Mouse (Mus musculus) naive thymus-derived CD4-positive, alpha-beta T cell, adult 2 months (primary cell): ENCODE measurements around the gene Nfia.

Source experiments
- DNase-seq: peaks from one replicate; pipeline ENCODE4 v3.0.0-alpha.2; 2011; ENCODE audit warnings: low read depth

Nfia gene

DNA sequence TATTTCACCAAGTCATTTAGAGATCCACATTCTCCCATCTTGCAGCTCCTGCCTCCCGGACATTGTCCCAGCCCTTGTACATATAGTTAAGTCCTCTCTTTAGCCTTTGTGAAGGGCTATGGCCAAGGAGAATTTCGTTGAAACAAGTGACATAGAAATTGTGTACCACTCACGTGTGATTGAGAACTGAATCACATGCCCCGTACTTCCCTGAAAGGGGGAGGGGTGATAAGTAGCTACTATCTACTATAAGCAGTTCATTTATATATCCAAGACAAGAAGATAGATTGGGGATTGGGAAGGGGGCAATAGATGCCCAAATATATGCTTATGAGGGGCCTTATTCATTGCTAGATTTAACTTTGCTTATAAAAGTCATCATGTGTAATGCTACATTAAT lies 5.5 kb upstream of the Nfia start:
- no peak for DNase-seq

DNA sequence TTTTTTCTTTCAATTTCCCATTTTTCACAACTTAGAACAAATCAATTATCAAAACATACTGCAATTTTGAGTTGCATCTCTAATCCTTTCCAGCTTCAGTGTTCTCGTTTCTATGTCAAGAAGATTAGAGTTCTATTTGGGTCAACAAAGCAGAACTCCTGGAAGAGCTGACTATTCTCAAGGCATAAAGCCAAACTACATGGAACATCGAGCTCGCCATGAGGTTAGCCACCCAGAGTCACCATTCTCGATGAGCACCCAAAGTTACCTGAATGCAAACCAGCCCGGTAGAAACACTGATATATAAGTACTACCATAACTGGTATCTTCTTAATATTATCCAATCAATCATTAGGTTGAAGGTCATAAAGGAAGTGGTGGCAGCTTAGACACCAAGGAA lies 5.0 kb upstream of the Nfia start:
- no peak for DNase-seq

DNA sequence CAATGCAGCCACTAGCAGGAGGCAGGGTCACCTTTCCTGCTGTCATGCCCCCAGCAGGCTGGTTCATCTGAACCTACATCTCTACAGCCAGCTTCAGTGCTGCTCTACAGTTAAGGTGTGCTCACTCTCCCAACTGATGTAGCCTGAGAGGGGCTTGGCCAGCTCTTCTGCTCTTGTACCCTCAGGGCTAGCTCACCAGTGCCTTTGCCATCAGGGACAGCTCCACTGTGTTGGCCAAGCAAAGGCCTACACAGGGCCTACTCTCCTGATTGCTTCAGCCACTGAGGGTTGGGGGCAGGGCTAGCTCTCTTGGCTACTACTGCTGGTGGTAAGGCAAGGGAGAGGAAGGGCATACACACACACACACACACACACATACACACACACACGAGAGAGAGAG lies 2.7 kb upstream of the Nfia start:
- no peak for DNase-seq

DNA sequence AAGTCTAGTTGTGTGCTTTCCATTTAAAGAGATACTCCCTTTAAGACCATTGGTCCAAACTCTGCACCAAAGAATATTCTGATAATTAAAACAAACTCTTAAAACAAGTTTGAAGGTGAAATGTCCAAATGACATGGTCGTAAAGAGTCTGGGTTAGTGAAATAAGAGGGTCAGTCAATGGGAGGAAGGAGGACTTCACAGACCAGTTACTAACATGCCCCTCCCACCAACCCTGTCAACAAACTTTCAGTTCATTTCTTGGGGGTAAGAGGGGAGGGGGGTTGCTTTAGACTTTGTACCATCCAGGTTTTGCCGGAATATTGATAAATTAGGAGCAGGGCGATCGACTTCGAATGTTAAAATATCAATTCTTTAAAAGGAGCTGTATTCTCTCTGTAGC lies 1.1 kb upstream of the Nfia start:
- DNase-seq = no peak

DNA sequence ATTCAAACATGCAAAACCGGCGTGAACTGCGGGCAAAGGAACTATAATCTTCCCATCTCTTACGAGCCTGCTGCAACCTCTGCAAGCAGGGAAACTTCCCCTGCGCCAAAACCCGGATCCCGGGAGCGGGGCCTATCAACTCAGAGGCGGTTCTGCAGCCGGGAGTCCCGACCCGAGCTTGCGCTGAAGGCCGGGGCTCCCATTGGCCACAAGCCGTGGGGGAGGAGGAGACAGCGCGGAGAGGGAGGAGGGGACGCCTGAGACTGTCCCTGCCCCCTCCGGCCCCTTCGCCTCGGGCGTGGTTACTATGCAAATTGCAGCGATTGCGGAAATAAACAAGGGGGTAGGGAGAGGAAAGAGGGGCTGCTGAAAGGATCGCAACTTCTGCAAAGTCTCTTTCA lies 450 bp upstream of the Nfia start:
- DNase-seq = peak; percentile 95

DNA sequence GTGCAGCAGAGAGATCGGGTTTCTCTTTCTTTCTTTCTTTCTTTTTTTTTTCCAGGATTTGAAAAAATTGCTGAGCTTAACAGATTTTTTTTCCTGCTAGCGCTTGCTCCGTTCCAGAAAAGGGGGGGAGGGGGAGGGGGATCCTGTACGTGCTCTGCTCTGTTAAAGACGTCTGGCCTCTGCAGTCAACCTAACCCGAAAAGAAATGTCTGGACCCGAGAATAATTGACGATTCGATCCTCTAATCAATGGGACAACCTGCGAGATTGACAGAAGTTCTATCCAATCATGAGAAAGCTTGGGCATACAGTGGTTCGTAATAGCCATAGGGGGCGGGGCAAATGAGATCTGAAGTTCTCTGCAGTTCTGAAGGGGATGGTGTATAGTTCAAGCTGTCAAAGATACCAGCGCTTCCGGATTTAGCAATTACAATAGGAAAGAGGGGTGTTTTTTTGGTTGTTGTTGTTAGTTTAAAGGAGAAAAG lies 618 bp downstream of the Nfia start:
- peak; percentile 99 for DNase-seq

DNA sequence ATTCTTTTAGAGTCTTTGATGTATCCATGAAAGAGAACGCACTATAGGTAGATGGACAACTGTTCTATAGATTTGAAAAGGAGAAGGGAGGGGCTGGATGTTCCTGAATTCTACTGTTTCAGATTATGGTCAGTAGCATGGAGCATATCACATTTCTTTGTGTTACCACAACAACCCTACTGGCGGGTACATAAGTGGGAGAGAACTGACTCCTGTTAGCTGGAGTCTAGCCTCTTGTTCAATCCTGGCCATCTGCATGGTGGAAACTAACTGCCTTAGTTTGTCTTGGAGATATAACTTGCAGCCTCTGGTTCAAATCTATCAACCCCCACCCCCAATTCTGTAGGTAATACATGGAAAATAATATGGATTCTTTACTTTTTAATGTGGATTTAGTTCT lies 1.3 kb downstream of the Nfia start:
- DNase-seq = no peak

DNA sequence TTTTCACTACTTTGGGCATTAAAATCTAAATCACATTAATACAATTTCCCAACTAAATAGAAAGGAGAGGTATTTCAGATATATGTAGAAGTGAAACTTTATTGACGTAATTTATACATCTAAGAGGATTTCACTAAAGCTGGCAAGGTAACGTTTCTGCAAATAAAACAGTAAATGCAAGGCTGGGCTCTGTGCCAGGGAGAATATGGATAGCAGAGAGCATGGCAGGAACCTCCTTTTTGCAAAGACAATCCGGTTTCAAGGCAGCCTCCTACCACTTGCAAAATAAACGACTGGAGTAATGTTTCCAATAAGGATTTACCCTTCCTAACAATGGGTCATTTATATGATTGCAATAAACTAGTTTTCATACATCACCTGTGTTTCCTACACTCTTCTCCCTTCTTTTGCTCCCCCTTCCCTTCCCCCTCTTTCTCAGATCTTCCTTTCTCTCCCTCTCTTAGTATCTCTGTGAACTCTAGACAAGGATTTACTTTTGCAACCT lies 2.0 kb downstream of the Nfia start:
- DNase-seq = no peak

DNA sequence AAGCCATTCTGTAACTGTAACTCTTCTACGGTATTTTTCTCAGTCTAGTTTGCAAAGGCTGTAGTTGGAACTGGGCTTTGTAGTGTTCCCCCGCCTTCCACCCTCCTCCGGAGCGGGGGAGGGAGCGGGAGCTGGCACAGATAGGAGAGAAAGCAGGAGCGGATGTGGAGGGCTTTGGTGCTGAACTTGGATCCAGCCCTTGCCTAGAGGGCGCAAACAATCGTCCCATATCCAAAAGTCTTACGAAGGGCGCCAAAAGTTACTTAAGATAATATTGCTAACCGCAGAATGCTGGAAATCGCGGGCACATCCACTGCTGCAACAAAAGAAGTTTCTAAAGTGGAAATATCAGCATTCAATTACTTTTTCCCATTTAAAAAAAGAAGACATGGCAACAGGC lies 2.5 kb downstream of the Nfia start:
- DNase-seq = peak; percentile 46

DNA sequence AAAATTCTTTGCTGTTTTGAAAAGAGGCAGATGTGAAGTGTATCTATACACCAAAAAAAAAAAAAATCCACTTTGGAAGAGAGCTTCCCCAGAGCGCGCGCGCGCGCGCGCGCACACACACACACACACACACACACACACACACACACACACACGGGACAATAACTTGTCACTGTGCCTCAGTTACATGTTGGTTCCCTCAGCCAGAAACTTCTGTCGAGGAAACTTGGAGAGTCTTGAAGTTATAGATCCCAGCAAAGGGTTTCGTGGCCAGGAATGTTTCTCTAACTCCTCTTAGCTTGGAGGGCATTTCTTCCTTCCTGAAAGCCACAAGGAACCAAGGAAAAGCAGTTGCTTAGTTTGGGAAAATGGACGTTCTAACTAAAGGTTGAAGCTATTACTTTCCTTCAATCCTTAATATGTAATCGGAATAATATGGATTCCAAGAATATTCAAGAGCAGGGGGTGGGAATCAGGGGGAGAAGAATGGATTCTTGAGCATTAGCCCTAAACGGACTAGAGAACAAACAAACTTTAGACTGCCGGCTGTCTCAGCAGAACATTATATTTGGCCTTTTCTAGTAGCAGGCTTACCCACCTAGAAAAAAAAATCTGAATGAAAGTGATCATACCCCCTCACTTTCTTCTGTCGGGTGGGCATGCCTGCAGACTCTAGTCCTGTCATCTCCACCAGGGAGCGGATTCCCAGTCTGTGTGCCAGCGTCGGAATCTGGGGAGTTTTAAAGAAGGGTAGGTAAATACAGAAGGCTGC lies 3.1 kb downstream of the Nfia start:
- DNase-seq = no peak

DNA sequence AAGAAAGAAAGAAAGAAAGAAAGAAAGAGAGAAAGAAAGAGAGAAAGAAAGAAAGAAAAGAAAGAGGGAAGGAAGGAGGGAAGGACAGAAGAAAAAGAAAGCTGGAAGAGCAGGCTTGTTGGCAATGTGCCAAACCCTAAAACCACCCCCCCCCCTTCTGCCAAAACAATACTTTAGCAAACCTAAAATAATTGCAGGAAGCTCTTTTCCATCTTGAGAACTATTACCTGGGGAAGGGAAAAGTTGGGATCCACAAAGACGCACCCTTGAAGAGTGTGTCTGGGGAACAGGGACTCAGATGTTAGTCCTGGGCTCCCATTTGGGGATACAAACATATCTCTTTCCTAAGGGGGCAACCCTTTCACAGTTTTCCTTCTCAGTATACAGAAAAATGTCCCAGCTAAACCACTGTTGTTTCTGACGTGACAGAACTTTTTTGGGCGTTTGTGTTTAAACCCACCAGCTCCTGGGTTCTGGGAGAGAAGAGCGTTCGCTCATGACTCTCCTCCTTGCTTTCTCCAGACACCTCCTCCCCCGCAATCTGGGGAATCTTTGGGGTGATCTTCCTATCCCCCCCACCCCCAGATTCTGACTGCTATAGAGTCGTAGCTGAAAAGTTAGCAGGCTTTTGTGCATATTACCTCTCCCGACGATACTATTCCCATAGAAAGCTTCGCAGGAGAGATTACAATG lies 4.0 kb downstream of the Nfia start:
- DNase-seq = peak; percentile 35

DNA sequence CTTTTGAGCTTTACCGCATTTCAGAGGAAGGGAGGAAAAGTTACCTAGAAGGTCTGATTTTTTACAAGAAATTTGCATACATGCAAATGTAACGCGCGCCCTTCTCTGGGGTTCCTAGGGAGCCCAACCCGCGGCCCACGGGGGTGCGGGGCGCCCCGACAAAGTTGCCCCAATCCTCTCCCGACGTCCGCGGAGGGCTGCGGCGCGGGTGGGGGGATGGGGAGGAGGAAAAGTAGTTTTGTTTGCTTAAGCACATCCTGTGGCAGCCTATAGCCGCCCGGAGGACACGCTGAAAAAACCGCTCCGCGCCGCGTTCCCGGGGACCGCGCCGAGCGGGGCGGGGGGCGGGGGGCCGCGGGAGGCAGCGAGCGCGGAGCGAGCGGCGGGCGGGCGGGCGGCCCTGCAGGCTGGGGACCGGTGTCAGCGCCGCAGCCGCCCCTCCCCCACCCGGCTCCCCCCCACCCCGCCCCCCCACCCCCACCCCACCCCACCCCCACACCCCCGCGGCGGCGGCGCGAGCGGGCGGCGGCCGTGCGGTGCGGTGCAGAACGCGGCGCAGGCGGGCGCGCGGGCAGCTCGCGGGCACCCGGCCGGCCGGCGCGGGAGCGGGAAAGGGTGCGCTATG lies 4.7 kb downstream of the Nfia start:
- DNase-seq = peak; percentile 50

DNA sequence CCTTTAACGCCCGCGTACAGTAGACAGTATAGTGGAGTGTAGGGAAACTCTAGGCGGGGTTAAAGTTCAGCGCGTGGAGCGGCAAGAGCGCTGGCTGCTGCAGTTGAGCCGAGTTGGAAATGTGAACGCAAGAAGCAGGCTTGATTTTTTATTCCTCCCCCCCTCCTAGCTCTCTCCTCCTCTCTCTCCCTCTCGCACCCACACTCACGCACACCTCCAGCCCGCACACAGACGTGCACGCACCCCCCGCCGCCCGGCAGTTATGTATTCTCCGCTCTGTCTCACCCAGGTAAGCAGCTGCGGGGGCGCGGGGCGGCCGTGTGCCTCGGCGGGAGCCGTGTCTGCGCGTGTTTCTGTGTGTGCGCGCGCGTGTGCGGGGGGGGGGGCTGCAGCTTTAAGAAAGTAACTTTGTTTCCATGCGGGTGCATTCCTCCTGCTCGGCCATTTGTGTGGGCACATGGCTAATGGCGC lies 5.2 kb downstream of the Nfia start, which contains the start of gene E130114P18Rik:
Gene E130114P18Rik (minus strand): TSS at position 373 of the 471 bp plus-strand sequence.
- DNase-seq = peak; percentile 60

DNA sequence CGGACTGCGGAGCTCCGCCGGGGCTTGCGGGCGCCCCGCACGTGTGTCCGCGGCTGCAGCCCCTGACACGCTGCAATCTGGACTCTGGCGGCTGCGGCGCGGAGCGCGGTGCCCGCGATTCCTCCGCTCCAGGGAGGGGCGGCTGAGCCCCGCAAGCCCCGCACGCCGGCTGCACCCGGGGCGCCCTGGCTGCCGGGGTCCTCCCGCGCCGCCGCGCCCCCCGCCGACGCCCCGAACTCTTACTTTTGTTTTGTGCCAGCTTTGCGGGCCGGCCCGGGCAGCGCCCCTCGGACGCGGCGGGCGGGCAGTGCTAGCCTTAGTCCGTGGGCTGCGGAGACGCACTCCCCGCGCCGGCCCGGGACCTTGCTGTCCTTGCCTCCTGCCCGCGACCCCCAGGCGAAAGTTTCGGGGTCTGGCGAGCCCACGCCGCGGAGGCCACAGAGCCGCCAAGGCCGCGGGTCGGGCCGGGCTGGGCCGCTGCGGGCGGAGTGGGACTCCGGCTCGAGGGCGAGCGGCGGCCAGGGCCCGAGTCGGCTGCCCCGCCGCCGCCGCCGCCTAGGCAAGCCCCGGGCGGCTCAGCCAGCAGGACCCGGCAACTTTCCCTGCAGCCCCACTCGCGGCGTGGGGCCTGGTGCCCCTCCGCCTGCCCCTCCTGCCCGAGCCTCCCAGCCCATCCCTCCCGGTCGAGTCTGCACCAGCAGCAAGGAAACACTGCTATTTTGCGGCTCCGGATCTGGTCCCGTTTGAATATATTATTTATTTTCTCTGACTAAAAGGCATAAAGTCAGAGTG lies 5.9 kb downstream of the Nfia start:
- DNase-seq = peak; percentile 35

DNA sequence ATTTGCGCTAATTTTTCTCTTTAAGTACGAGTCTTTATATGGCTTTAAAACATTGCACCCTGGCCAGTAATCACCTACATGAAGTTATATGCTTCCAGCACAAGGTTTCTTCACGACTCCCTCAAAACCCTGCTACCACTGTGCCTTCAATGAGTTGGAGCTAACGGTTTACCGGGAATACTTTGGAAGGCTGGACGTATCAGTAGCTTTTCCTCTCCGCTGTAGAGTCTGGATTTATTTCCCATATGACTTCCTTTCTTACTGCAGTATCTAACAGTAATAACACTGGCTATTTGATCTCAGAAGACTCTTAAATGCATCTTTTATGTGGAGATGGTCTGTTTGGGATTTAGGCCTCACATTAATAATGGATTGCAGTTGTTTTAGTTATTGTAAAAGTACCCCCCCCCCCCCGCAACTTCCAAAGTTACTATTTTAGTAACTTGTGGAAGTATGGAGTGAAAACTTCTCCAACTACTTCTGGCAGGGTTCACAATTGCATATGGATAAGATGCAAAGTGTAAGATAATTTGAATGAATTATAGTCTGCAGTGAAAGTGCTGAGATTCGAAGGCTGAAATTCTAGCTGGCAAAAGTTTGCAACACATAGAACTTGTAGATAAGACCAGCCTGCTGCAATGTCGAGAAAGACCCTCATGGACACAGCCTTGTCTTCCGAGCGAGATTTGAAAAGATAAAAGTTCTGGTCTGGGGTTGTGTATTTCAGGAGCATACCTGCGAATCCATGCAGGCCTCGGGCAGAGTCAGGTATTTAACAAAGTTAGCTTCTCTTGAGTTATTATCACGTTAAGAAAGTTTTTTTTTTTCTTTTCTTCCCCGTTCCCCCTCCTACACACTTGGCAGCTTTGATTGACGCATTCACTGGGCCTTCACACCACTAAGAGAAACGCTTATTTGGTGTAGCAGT lies 6.7 kb downstream of the Nfia start:
- no peak for DNase-seq

DNA sequence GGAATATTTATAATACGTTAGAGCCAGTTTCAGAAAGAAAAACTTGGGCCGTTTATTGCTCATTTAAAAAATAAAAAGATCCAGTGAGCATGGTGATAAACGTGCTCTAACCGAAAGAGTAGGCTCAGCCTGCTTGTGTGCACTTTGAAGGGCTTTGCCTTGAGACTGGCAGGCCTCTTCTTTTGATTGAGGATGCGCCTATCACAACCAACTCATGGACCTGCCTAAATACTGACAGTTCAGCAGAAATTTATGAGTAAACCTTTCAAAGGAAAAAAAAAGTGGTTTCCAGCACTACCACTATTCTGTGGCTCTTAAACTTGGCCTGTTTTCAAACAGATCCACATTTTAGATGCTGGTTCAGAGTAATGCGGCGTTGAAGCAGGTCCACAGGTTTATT lies 7.5 kb downstream of the Nfia start:
- no peak for DNase-seq

DNA sequence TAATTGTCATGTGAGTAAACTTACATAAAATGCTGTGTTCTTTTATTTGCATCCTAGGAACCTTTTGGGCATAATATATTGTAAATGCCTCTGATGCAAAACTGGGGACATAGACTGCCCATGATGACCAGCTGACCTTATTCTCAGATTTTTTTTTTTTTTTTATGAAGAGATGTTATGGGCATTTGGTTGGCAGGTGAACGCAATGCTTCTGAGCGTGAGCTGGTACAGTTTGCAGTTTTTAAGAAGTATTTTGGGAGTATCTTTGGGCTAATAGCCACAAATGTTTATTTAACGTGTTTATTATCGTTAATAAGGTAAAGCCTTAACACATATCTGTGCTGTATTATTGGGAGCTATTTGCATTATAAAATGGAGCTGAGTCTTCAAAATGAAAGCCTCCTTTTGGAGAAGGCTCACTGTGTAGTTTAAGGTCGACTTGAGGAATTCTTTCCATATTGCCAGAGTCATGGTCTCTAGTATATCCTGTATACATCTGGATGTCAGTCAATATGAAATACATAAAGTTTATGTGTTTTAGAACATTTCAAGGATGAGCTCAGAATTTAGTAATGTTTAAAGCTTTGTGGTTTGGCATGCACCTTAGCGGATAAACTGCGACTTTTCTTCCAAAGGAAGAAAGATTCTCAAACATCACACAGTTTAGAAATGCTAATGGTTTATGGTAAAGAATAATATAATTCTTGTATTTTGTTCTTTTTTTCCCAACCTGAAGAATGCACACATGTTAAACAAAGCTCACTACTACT lies 8.3 kb downstream of the Nfia start:
- DNase-seq = no peak

DNA sequence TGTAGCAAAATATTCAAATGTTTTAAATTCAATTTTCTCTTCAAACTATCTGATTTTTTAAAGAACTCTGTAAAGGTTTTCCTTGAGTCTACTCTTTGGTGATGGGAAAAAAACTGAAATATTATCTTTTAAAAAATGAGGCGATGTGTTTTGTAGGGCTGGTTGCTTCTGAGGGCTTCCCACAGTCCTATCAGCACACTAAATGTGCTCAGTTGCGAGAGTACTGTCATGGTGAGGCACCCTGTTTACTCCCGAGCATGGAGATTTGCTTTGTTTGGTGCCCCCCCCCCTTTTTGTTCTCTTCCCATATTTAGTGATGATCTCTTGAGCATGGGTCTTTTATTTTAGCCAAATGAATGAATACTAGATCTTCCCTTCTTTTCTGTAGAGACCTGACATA lies 9.5 kb downstream of the Nfia start:
- DNase-seq = no peak

DNA sequence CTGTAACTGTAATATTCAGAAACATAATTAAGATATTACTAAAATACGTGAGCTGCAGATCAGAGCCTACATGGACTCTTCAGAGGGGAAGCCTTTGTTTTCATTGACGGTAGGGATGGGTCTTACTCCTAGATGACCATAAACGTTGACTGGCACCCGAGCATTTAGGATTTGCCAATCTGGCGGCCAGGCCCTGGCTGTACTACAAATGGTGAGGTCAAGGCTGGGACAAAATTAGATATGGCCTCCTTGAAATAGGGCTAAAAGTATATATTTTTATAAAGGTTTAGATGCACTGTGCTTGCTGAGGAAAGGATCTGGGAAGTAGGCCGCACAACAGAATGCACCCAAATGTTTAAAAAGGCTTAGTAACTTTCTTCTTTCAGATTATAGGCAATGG lies 10.0 kb downstream of the Nfia start:
- no peak for DNase-seq
